Mouse (Mus musculus) kidney, postnatal 0 days (tissue): Measurements from ENCODE around the gene Bglap3. TPM values are rescaled to one million over a fixed set of nuclear protein-coding genes. Genes with fewer than 3 reads are reported as not detected.
A peak's percentile ranks its signal among the peaks of the same experiment; 100 is the strongest.

Experiments used
- ATAC-seq: fragments of 200-750 bp; cut with Nextera tagmentation; replicated peaks from 2 replicates; pipeline ENCODE4 v1.8.0; 2017; ENCODE audit warnings: low read depth, moderate number of reproducible peaks, moderate TSS enrichment, moderate library complexity; ENCODE audit not compliant: low FRiP score
- DNase-seq: peaks from one replicate; pipeline ENCODE4 v3.0.0-alpha.2; 2016; ENCODE audit warnings: low spot score
- H3K27ac ChIP-seq: fragments of 300-500 bp; sonication (generic); 2 replicates; pipeline ENCODE4 v1.5.1; 2014; ENCODE audit warnings: mild to moderate bottlenecking
- H3K27me3 ChIP-seq: fragments of 300-500 bp; sonication (generic); 2 replicates; pipeline ENCODE4 v1.6.1; 2014; ENCODE audit warnings: low read length, mixed read lengths; ENCODE audit not compliant: insufficient read depth
- H3K36me3 ChIP-seq: fragments of 300-500 bp; sonication (generic); 2 replicates; pipeline ENCODE4 v1.6.1; 2014; ENCODE audit warnings: low read length, mixed read lengths; ENCODE audit not compliant: insufficient read depth
- H3K4me1 ChIP-seq: fragments of 300-500 bp; sonication (generic); replicated peaks from 2 replicates; pipeline ENCODE4 v1.6.1; 2014; ENCODE audit warnings: antibody characterized with exemption, low read length, mixed read lengths; ENCODE audit not compliant: insufficient read depth
- H3K4me2 ChIP-seq: fragments of 300-500 bp; sonication (generic); 2 replicates; pipeline ENCODE4 v1.6.1; 2014; ENCODE audit warnings: mild to moderate bottlenecking, low read length, moderate library complexity, mixed read lengths
- H3K4me3 ChIP-seq: fragments of 300-500 bp; sonication (generic); replicated peaks from 2 replicates; pipeline ENCODE4 v1.5.1; 2014; ENCODE audit warnings: low read depth, low read length
- H3K9ac ChIP-seq: fragments of 300-500 bp; sonication (generic); 2 replicates; pipeline ENCODE4 v1.6.1; 2014; ENCODE audit warnings: low read depth, low read length
- H3K9me3 ChIP-seq: fragments of 300-500 bp; sonication (generic); replicated peaks from 2 replicates; pipeline ENCODE4 v1.6.1; 2016; ENCODE audit warnings: low read length, inconsistent platforms, mixed read lengths
- CTCF ChIP-seq: IDR thresholded peaks from 2 replicates; pipeline ENCODE4 v1.5.1; 2016; ENCODE audit warnings: antibody characterized with exemption, low read depth, mild to moderate bottlenecking, moderate library complexity
- WGBS: fragments of 180-500 bp; shearing (Covaris S2); extraction: QIAGEN DNeasy Blood & Tissue Kit; methylation state at CpG from one replicate; pipeline ENCODE4 v1.1.7; 2014; 5-methylcytosine and 5-hydroxymethylcytosine counted together
- polyA plus RNA-seq: library from polyadenylated mRNA; unstranded; fragments of >200 nt; fragmentation: Nextera tagmentation; extraction: Ambion mirVana; gene quantifications from 2 replicates; pipeline ENCODE4 v1.2.1, GENCODE M21; 2015

The Bglap3 gene
- polyA plus RNA-seq, 1 experiment from 2014 or later = 4.7 TPM

DNA sequence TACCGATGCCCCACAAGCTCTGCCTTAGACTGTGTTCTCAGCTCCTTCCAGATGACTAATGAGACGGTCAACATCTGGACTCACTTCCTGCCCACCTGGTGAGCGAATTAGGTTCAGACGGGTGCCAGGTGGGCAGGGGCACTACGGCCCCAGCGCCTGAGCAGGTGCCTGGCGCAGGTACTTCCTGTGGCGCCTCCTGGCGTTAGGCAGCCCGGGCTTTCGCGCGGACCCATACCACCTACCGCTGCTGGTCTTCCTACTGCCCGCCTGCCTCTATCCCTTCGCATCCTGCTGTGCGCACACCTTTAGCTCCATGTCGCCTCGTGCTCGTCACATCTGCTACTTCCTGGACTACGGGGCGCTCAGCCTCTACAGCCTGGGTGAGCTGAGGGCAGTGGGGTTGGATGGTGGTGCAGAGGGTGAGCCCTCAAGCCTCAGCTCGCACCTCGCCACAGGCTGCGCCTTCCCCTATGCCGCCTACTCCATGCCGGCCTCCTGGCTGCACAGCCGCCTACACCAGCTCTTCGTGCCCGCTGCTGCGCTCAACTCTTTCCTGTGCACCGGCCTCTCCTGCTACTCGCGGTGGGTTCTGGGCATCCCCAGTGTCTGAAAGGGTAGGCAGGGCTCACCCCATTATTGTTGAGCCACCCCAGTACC is 6.7 kb downstream of the Bglap3 start:
- Histone ChIP-seq H3K4me1 (no peaks in the 10 kb centered on the region), H3K4me2 (no peak overlapping the region), H3K9me3 (no peaks in the 10 kb centered on the region), H3K36me3 (peaks cover 10% of the 10 kb centered on the region), H3K27me3 (peaks cover 3% of the 10 kb centered on the region; the same call in 1 of the 2 replicates), H3K27ac (no peak overlapping the region), H3K4me3 (no peak overlapping the region), H3K9ac (no peak overlapping the region)
- 47% methylated on average over 34 of the region's 34 CpGs for WGBS
- no peak for TF ChIP-seq CTCF
- no peak for ATAC-seq
- no peak for DNase-seq

DNA sequence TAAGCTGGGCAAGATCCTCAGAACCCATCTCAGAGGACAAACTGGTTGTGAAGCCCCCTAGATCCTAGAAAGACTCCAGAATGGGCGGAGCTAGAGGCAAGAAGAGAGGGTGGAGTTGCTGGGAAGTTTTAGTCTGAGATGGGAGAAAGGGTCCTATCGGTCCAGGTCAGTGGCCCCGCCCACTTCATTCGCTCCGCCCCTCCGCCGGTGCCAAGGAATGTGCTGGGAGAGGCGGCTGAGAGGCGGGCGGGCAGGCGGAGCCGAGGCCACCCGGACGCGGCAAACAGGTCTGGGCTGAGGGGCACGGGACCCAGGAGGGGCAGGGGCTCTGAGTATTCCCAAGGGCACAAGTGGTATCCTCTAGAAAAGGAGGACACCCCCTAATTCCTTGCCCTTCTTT is 8.2 kb downstream of the Bglap3 start, which contains the start of gene Paqr6:
Gene Paqr6, plus strand, starts transcription at position 248 of the 400 bp plus-strand sequence.
- Histone ChIP-seq H3K9ac (no peak within 1 kb of the TSS), H3K4me3 (peak within 1 kb of the TSS; percentile 17; the same call in 1 of the 2 replicates), H3K4me2 (peak within 1 kb of the TSS; percentile 38), H3K4me1 (no peaks in the 10 kb centered on the region), H3K27me3 (peaks cover 3% of the 10 kb centered on the region; the same call in 1 of the 2 replicates), H3K36me3 (peaks cover 25% of the 10 kb centered on the region), H3K9me3 (no peaks in the 10 kb centered on the region), H3K27ac (peak within 1 kb of the TSS; percentile 5; the same call in 1 of the 2 replicates)
- under 1% methylated on average over 16 of the region's 16 CpGs for WGBS
- TF ChIP-seq CTCF = no peak
- DNase-seq (peak; percentile 72), ATAC-seq (0 out of 2 replicates have a peak, but pooled peaks have one; percentile 8)

DNA sequence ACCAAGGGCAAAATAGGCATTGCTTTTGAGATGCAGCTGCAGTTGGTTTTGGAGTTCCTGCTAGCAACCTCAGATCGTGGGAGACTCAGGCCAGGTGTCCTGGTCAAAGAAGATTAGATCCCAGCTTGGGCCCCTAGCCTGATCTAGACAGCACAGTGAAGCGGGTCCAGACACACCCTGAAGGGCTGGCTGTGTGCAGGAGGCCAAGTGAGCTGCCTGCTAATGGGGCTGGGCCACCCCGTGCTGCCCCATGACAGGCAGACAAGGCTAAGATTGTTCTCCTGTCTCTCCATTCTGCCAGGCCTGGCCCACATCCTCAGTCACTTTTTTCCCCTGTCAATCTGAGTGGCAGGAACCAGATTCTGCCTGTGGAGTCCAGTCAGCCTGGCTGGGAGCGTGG is 8.8 kb downstream of the Bglap3 start:
- H3K9me3 ChIP-seq = no peaks in the 10 kb centered on the region
- H3K4me1 ChIP-seq = no peaks in the 10 kb centered on the region
- H3K36me3 ChIP-seq = peaks cover 32% of the 10 kb centered on the region
- DNase-seq (no peak), ATAC-seq (no peak)
- no peak overlapping the region for H3K27ac ChIP-seq
- no peak overlapping the region for H3K4me2 ChIP-seq
- H3K9ac ChIP-seq = no peak overlapping the region
- no peak overlapping the region for H3K4me3 ChIP-seq
- peaks cover 3% of the 10 kb centered on the region; the same call in 1 of the 2 replicates for H3K27me3 ChIP-seq
- WGBS = 57% methylated on average over 4 of the region's 4 CpGs
- no peak for TF ChIP-seq CTCF

DNA sequence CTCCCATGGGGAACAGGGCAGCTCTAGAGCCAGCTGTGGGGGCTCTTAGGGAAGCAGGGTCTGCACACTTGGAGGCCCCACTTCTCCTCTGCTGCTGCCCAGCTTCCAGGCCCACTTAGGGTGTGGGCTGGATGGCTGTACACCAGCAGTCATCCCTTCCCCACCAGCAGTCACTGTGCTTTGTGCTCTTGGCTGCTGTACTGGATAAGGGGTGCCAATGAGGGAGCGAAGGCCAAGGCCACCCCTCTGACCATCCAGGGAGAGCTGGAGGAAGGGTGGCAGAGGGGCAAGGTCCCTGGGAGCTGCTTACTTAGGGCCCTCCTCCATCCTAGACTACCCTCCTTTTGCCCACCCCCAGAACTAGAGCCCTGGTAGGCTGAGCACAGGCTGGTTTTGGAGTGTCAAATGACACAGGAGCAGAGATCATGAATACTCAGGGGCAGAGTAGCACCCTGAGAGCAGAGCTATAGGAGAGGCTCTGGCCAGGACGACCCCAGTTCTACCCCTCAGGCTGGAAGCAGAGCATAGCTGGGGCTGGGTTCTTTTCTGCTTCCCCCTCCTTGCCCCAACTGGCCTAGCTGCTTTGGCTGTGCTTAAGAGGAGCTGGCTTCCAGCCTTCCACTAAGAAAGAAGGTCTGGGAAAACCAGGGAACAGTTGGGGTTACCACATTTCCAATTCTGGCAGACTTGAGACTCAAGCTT is 10.8 kb downstream of the Bglap3 start:
- ATAC-seq (no peak; the same call in 1 of the 2 replicates), DNase-seq (no peak)
- WGBS = 80% methylated on average over 2 of the region's 2 CpGs
- H3K4me1 ChIP-seq = no peaks in the 10 kb centered on the region
- H3K27ac ChIP-seq = no peak overlapping the region
- H3K9ac ChIP-seq = no peak overlapping the region
- peaks cover 50% of the 10 kb centered on the region for H3K36me3 ChIP-seq
- no peak overlapping the region for H3K4me2 ChIP-seq
- no peak for TF ChIP-seq CTCF
- peaks cover 3% of the 10 kb centered on the region; the same call in 1 of the 2 replicates for H3K27me3 ChIP-seq
- no peaks in the 10 kb centered on the region for H3K9me3 ChIP-seq
- H3K4me3 ChIP-seq = no peak overlapping the region

DNA sequence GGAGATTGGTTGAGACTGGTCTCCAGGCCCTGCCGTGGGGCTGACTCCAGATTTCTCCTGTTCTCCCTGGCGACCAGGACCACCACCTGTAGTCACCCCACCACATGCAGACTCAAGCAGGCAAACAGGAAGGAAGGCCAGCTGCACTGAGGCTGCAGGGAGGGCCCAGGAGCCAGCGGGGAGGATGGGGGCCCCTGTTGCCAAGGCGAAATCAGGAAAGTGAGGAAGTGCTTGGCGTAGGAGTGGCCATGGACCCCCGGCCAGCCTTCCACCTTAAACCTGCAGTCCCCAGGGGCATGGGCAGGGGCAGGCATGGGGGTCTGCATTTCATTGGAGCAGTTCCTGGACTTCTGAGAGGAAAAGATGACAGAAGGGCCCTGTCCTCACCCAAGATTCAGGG is 11.4 kb downstream of the Bglap3 start:
- Histone ChIP-seq H3K9ac (no peak overlapping the region), H3K9me3 (no peaks in the 10 kb centered on the region), H3K27ac (no peak overlapping the region), H3K4me1 (no peaks in the 10 kb centered on the region), H3K4me3 (no peak overlapping the region), H3K27me3 (peaks cover 3% of the 10 kb centered on the region; the same call in 1 of the 2 replicates), H3K4me2 (no peak overlapping the region), H3K36me3 (peaks cover 57% of the 10 kb centered on the region)
- ATAC-seq (no peak), DNase-seq (no peak)
- TF ChIP-seq CTCF = no peak
- WGBS = 54% methylated on average over 6 of the region's 6 CpGs

DNA sequence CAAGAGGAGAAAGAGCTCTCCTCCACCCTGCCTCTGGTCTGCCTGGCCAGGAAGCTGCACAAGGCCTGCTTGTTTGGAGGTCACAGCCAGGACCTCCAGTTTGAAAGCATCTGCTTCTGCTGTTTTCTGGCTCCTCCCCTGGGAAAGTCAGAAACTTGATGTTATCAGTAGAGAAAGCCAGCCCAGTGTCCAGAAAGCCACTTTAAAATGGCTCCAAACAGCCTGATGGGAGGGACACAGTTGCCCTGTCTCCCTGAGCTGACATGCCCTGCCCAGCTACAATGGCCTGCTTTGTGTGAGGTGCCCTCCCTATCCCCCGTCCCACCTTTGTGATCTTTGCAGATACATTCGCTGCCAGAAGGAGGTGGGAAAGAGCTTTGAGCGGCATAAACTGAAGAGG is 12.6 kb downstream of the Bglap3 start:
- Histone ChIP-seq H3K4me3 (no peak overlapping the region), H3K4me2 (no peak overlapping the region), H3K4me1 (no peaks in the 10 kb centered on the region), H3K9ac (no peak overlapping the region), H3K27me3 (no peaks in the 10 kb centered on the region), H3K9me3 (no peaks in the 10 kb centered on the region), H3K27ac (no peak overlapping the region), H3K36me3 (peaks cover 68% of the 10 kb centered on the region)
- no peak for DNase-seq
- TF ChIP-seq CTCF = no peak
- WGBS = 74% methylated on average over 3 of the region's 3 CpGs
- no peak for ATAC-seq
